Mouse (Mus musculus) megakaryocyte, embryonic 14.5 days (primary cell): ENCODE measurements around the gene Uck2. TPM values are rescaled to one million over a fixed set of nuclear protein-coding genes. Genes with fewer than 3 reads are reported as not detected.
A peak's percentile ranks its signal among the peaks of the same experiment; 100 is the strongest.

Experiments used
- H3K27me3 ChIP-seq: replicated peaks from 2 replicates; pipeline ENCODE3; 2012; ENCODE audit warnings: inconsistent platforms
- H3K36me3 ChIP-seq: replicated peaks from 2 replicates; pipeline ENCODE3; 2012; ENCODE audit warnings: low read length, inconsistent platforms, mixed read lengths
- H3K4me1 ChIP-seq: 2 replicates; pipeline ENCODE4 v1.6.1; 2012; ENCODE audit warnings: inconsistent platforms
- H3K4me3 ChIP-seq: replicated peaks from 2 replicates; pipeline ENCODE3; 2012; ENCODE audit warnings: moderate library complexity, mild to moderate bottlenecking, inconsistent platforms
- H3K9me3 ChIP-seq: 2 replicates; pipeline ENCODE4 v1.6.1; 2012; ENCODE audit warnings: inconsistent platforms
- FLI1 ChIP-seq: IDR thresholded peaks from 2 replicates; pipeline ENCODE4 v1.6.1; 2012; ENCODE audit warnings: low read length, inconsistent platforms, mixed read lengths
- GATA1 ChIP-seq: IDR thresholded peaks from 3 replicates; pipeline ENCODE4 v1.6.1; 2012; ENCODE audit warnings: mixed read lengths, low read length, inconsistent platforms, borderline replicate concordance
- polyA plus RNA-seq: library from polyadenylated mRNA; stranded (reverse); fragments of >175 nt; gene quantifications from 2 replicates; pipeline ENCODE4 v1.2.3, GENCODE M21; 2012; ENCODE audit warnings: low replicate concordance; ENCODE audit not compliant: insufficient read depth

Gene Uck2
- polyA plus RNA-seq, 1 experiment, result 367 TPM

GRCm38 (mm10) chr1:167259702-167260101, 25.4 kb downstream of the Uck2 start:
- Histone ChIP-seq H3K4me1 (peaks cover 91% of the 10 kb centered on the region), H3K27me3 (no peaks in the 10 kb centered on the region), H3K4me3 (peak overlapping the region; percentile 83), H3K9me3 (no peaks in the 10 kb centered on the region), H3K36me3 (peaks cover 59% of the 10 kb centered on the region)
- TF ChIP-seq GATA1 (no peak), FLI1 (no peak)

GRCm38 (mm10) chr1:167256724-167257302, 28.3 kb downstream of the Uck2 start:
- no peak for TF ChIP-seq GATA1
- TF ChIP-seq FLI1, result no peak
- peaks cover 89% of the 10 kb centered on the region for H3K4me1 ChIP-seq
- H3K4me3 ChIP-seq, result no peak overlapping the region
- no peaks in the 10 kb centered on the region for H3K27me3 ChIP-seq
- H3K9me3 ChIP-seq, result no peaks in the 10 kb centered on the region
- H3K36me3 ChIP-seq, result peaks cover 51% of the 10 kb centered on the region

GRCm38 (mm10) chr1:167253579-167253978, 31.5 kb downstream of the Uck2 start:
- Histone ChIP-seq H3K9me3 (no peaks in the 10 kb centered on the region), H3K36me3 (peaks cover 53% of the 10 kb centered on the region), H3K4me1 (peaks cover 90% of the 10 kb centered on the region), H3K4me3 (no peak overlapping the region), H3K27me3 (no peaks in the 10 kb centered on the region)
- no peak for TF ChIP-seq GATA1
- TF ChIP-seq FLI1, result no peak

GRCm38 (mm10) chr1:167249881-167250280, 35.2 kb downstream of the Uck2 start:
- no peaks in the 10 kb centered on the region for H3K27me3 ChIP-seq
- no peak overlapping the region for H3K4me3 ChIP-seq
- H3K9me3 ChIP-seq, result no peaks in the 10 kb centered on the region
- H3K36me3 ChIP-seq, result peaks cover 35% of the 10 kb centered on the region
- H3K4me1 ChIP-seq, result peaks cover 93% of the 10 kb centered on the region
- no peak for TF ChIP-seq FLI1
- no peak for TF ChIP-seq GATA1

- Histone ChIP-seq H3K9me3 (no peaks in the 10 kb centered on the region), H3K36me3 (peaks cover 32% of the 10 kb centered on the region), H3K4me3 (peak overlapping the region; percentile 14), H3K27me3 (no peaks in the 10 kb centered on the region), H3K4me1 (peaks cover 93% of the 10 kb centered on the region)
- TF ChIP-seq FLI1 (no peak), GATA1 (no peak)
These were observed 35.9 kb downstream of the Uck2 start for GRCm38 (mm10) chr1:167249252-167249651.

GRCm38 (mm10) chr1:167247886-167248285, 37.2 kb downstream of the Uck2 start:
- TF ChIP-seq FLI1 (no peak), GATA1 (no peak)
- H3K4me3 ChIP-seq, result no peak overlapping the region
- H3K9me3 ChIP-seq, result no peaks in the 10 kb centered on the region
- H3K27me3 ChIP-seq, result no peaks in the 10 kb centered on the region
- peaks cover 30% of the 10 kb centered on the region for H3K36me3 ChIP-seq
- H3K4me1 ChIP-seq, result peaks cover 95% of the 10 kb centered on the region

- Histone ChIP-seq H3K9me3 (no peaks in the 10 kb centered on the region), H3K4me3 (peak overlapping the region; percentile 11), H3K36me3 (peaks cover 28% of the 10 kb centered on the region), H3K4me1 (peaks cover 98% of the 10 kb centered on the region), H3K27me3 (no peaks in the 10 kb centered on the region)
- TF ChIP-seq FLI1 (no peak), GATA1 (no peak)
These were observed 38.1 kb downstream of the Uck2 start for GRCm38 (mm10) chr1:167246976-167247375.

GRCm38 (mm10) chr1:167246275-167246674, 38.8 kb downstream of the Uck2 start:
- H3K4me3 ChIP-seq, result no peak overlapping the region
- no peaks in the 10 kb centered on the region for H3K27me3 ChIP-seq
- TF ChIP-seq GATA1 (no peak), FLI1 (no peak)
- peaks cover 98% of the 10 kb centered on the region for H3K4me1 ChIP-seq
- H3K9me3 ChIP-seq, result no peaks in the 10 kb centered on the region
- peaks cover 22% of the 10 kb centered on the region for H3K36me3 ChIP-seq

GRCm38 (mm10) chr1:167245180-167245641, 39.9 kb downstream of the Uck2 start:
- Histone ChIP-seq H3K9me3 (no peaks in the 10 kb centered on the region), H3K4me3 (no peak overlapping the region), H3K27me3 (no peaks in the 10 kb centered on the region), H3K4me1 (peaks cover 98% of the 10 kb centered on the region), H3K36me3 (peaks cover 22% of the 10 kb centered on the region)
- TF ChIP-seq FLI1 (no peak), GATA1 (no peak)

- Histone ChIP-seq H3K27me3 (no peaks in the 10 kb centered on the region), H3K4me3 (no peak overlapping the region), H3K9me3 (no peaks in the 10 kb centered on the region), H3K4me1 (peaks cover 93% of the 10 kb centered on the region), H3K36me3 (peaks cover 30% of the 10 kb centered on the region)
- no peak for TF ChIP-seq FLI1
- TF ChIP-seq GATA1, result no peak
These were observed 42.9 kb downstream of the Uck2 start for GRCm38 (mm10) chr1:167242191-167242681.

- H3K36me3 ChIP-seq, result peaks cover 38% of the 10 kb centered on the region
- H3K9me3 ChIP-seq, result no peaks in the 10 kb centered on the region
- H3K27me3 ChIP-seq, result no peaks in the 10 kb centered on the region
- TF ChIP-seq GATA1, result no peak
- TF ChIP-seq FLI1, result no peak
- H3K4me3 ChIP-seq, result no peak overlapping the region
- H3K4me1 ChIP-seq, result peaks cover 87% of the 10 kb centered on the region
These were observed 43.6 kb downstream of the Uck2 start for GRCm38 (mm10) chr1:167241487-167241886.
